Mouse (Mus musculus) heart, adult 9 months (tissue): ENCODE data around the gene Atp1b2.
"Not testable (repeated sequence)": the region's sequence is repeated elsewhere in the genome, so short reads cannot be mapped to it uniquely, and the experiment has no call there.

Experiments used
- DNase-seq, 2 experiments: peaks; one replicate each; pipeline ENCODE4 v3.0.0; 2022; ENCODE audit warnings: low spot score in 2 of 2

The Atp1b2 gene

DNA sequence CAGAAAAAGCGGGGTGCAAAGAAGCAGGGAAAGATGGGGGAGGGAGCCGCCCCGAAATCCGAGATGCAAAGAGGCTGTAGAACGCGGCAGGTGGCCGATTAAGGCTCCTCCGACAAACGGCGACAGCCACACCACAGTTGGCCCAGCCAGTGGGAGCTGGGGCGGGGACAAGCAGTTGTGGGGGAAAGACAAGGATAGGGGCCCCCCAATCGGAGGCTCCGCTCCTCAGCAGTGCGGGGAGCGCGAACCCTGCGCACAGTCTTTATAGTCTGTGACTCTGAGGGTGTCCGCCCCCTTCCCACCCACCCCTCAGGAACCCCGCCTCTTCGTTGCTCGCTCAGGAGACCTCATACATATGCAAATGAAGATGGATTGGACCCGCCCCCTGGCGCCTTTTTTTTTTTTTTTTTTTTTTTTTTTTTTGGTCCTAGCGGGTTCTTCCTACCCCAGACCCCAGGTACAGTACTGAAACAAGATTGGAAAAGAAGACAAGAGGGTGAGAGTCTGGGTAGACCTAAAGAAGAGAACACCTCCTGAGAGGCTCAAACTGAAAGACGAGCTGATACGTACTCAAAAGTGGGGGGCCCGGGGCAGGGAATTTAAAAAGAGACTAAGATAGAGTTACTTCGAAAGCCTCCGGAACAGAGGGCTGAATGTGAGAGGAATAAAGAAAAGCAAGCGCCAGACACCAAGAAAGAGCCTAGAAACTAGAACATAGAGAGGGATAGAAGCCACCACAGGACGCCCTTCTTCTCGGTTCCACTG lies at the start of gene Atp1b2:
Atp1b2 (minus strand) TSS at position 217 of the 765 bp plus-strand sequence.
- DNase-seq: peak; percentile 49 to 72

DNA sequence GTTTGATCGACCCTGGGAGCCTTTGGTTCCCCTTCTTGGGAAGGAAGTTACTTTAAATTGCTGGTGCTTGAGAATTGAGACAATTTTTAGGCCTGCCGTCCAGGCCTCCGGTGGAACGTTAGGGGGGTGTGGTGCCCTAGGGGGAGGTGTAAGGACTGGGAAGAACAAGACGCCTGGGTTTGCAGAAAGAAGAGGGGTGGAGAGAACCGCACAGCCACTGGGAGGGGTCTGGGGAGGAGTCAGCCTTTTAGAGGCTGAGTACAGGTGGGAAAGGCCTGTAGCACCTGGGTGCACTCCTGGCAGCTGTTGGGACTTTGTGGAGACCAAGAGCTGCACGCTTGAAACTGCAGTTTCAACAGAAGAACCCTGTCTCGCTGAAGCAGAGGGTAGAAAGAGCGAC lies 49.0 kb upstream of the Atp1b2 start:
- DNase-seq: no peak

DNA sequence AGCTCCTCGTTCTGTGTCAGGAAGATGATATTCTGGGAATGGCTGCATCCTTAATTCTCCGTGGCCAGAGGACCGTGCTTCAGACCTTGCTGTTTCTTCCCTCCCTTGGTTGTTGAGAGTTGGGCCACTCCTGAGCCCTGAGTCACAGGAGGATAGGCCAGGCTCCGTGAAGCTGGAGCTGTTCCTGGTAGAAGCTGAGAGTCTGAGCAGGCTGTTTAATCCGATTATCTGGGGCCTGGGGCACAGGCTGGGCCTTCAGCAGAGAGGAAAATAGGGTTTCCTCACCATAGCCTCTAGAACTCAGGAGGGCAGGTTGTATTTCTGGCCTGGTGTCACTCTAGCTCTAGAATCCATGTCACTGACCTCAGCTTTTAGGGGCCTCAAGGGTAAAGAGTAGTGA lies 47.7 kb upstream of the Atp1b2 start:
- DNase-seq: no peak

DNA sequence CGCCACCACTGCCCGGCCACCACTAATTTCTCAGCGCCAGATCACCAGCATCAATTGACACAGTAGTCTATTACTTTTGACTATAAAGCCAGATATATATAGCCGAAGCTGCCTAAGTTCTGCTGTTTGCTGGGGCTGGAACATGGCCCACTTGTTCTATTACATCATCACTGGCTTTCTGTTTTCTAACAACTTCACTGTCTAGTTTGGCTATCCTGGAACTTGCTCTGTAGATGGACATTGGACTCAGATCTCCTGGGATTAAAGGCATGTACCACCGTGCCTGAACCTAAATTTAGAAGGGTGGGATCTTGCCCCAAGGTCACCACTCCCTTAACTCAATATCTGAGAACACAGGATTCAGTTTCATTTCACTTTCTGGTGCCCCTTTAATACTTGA lies 40.1 kb upstream of the Atp1b2 start:
- no peak for DNase-seq

DNA sequence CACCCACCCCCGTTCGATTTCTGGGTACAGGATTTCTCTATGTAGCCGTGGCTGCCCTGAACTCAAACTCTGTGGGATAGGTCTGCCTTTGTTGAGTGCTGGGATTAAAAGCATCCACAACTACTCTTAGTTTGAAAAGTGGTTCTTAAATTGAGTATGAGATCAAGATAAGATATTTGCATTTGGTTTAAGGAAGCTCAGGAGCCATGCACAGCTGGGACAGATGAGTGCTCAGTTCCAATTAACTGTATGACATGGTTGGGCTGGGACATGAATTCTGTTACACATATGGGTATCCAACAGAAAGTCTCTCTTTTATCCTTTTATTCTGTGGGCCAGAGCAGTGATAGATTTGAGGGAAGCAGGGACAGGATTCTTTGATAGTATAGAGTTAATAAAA lies 29.7 kb upstream of the Atp1b2 start:
- no peak for DNase-seq

DNA sequence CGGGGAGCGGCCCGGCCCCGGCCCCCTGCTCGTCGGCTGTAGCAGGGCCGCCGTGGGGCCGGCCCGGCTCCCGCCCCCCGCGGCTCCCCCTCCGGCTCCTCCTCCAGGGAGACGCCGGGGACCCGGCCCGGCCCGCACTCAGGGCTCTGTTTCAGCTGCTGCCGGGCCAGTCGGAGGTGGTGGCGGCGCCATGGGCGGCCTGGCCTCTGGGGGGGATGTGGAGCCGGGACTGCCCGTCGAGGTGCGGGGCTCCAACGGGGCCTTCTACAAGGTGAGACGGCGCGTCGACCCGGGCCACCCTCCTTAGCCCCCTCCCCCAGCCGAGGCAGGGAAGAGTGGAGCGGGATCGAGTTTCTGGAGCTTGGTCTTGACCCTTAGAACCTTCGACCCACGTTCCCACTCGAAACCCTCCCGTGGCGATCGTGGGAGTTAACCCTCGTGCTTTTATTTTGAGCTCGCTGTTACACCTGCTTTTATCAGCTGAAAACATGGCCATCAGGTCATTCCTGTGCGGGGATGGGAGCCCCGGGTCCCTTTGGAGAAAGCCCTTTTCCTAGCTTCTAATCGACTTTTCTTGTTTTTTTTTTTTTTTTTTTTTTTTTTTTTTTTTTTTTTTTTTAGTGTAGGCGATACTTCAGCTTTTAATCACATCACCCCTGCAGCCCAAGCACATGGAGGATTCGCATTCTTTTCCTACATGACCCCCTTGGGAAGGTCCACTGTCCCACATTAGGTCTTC lies 27.6 kb upstream of the Atp1b2 start:
- peak in 1 of 2 experiments; percentile 76 for DNase-seq

DNA sequence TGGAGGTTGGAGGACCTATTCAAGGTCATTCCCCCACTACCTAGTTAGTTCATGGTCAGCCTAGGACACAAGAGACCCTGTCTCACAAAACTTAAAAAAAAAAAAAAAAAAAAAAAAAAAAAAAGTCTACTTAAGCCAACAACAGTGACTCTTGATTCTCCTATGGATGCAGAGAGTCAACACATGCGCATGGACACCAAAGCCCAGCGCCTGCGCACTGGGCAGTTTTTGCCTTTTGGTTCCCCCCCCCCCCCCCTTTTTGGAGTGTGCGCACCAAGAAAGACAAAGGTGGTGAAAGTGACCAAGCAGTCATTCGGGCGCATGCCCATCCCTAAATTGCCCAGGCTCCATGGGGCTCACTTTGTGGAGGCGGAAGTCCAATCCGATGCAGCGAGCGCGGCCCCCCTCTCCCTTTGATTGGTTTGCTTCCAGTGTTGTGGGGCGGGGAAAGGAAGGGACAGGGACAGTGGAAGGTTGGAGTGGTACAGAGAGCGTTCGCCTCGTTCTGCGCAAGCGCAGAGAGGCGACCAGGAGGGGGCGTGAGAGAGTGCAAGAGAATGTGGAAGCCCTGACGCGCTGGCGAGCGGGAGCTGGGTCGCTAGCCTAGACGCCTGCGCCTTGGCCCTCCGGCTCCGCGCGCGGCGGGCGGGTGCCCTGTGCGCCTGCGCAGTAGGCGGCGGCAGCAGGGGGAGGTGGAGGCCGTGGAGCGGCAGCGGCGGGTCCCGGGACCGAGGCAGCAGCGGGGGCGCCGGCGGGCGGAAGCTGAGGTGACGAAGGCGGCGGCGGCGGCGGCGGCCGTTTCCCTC lies 26.7 kb upstream of the Atp1b2 start, which contains the start of gene Fxr2:
Fxr2 (plus strand) TSS at position 707 of the 806 bp plus-strand sequence.
- peak; percentile 100 for DNase-seq

DNA sequence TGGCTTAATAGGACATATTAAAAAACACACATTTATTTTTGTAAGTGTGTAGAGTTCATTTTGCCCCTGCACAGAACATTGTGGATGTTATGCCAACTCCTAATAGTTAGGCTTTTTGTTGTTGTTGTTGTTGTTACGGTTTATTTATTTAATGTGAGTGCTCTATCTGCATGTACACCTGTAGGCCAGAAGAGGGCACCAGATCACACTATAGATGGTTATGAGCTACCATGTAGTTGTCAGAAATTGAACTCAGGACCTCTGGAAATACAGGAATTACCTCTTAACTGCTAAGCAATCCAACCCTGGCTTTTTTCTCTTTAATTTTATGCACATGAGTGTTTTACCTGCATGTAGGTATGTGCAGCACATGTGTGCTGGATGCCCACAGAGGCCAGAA lies 24.1 kb upstream of the Atp1b2 start:
- no peak for DNase-seq

DNA sequence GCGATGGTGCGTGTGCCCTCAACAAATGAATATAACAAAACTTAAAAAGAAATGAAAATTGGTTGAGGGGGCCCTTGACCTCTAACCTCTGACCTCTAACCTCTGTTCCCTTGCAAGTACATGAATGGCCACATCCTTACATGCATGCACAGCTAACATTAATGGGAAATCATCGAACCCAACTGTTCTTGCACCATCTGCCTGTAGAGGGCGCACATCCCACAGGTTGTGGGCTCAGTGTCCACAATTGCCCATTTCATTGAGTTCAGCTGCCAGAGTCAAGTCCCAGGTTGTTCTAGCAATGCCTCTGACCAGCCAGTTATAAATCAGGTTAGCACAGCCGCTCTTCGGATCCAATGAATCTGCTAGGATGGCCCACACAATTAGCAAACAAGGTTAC lies 22.5 kb upstream of the Atp1b2 start:
- DNase-seq: peak; percentile 35 to 62

DNA sequence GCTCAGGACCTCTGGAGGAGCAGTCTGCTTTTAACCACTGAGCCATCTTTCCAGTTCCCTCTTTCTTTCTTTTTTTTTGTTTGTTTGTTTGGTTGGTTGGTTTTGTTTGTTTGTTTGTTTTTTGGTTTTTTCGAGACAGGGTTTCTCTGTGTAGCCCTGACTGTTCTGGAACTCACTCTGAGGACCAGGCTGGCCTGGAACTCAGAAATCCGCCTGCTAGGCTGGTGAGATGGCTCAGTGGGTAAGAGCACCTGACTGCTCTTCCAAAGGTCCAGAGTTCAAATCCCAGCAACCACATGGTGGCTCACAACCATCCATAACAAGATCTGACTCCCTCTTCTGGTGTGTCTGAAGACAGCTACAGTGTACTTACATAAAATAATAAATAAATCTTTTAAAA lies 18.6 kb upstream of the Atp1b2 start:
- DNase-seq: not testable (repeated sequence)

DNA sequence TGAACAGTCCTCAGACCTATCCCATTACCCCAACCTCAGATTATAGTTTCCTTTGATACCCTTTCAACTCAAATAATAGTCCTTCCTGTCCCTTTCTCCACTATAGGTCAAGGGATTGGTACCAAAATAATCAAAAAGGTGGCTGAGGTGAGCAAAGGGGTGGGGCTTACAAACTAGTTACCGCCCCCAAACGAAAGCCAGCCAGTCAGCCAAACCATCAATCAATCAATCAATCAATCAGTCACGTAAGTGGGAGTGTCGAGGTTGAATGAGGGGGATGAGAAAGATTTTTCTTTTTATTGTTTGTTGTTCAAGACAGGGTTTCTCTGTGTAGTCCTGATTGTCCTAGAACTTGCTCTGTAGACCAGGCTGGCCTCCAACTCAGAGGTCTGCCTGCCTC lies 17.3 kb upstream of the Atp1b2 start:
- no peak for DNase-seq

DNA sequence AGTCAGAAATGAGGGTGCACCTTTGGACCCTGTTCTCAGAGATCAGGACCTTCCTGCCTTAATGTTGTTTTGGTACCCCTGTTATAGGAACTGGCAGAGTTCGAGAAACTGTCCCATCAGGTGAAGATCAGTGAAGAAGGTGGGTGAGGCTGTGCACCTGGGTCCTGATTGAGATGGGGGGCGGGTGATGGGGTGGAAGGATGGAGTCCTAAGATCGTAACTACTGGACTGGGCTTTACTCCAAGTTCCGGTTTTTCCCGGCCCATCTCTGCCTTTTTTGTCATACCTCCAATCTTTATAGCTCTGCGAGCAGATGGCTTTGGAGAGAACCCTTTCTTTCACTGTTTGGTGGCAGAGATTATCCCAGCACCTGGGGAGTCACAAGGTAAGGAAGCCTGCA lies 16.7 kb upstream of the Atp1b2 start:
- no peak for DNase-seq

DNA sequence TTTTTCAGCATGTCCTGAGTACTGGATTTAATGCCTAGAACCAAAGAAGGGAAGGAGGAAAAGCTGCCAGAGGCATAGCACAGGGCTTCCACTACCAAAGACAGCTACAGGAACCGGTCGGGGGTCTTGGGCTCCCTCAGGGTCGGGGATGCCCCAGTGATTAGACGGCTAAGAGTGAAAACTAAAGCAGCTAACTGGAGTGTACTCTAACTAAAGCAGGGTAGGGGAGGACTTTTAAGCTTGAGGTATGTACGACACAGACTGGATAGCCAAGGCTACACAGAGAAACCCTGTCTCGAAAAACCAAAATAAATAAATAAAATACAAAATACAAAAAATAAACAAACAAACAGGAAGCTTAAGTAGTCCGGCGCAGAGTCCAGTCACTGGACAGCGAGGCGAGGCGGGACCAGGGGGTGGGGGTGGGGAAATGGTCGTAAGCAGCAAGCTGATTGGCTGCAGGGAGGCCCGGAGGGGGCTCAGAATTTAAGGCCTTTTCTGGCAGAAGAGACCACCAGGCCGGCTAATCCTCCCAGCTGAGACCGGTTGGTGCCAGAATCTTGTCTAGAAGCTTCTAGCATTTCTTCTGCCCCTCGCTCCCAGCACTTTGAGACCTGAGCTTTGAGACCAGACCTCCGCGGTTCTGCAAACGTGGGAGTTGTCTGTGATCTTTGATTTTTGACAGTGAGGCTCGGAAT lies 16.0 kb upstream of the Atp1b2 start, which contains the start of gene Sat2:
Sat2 (plus strand) TSS at position 454 of the 698 bp plus-strand sequence.
- peak; percentile 53 to 70 for DNase-seq

DNA sequence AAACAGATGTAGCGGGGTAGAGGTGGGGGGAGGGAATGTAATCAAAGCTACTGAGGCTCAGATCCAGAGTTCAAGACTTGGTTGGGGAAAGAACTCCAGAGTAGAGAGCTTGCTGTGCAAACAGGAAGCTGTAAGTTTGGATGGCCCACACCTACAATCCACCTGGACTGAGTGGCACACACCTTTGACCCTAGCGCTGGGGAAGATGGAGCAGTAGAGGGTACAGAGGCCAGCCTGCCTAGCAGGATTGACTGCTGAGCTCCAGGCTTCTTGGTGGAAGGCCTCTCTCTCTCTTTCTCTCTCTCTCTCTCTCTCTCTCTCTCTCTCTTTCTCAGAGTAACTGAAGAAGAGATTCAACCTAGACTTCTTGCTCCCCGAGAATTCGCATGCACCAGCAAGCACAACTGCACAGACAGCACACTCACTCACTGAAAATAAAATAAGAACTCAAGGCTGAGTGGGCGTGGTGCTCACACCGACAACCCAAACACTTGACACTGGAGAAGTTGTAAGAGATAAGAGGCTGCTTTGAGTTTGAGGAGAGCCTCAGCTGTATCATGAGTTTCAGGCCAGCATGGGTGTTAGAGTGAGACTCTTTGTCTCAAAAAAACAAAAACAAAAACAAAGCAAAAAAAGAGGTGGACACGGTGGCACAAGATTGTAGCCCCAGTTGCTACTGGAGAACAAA lies 14.8 kb upstream of the Atp1b2 start:
- no peak for DNase-seq

DNA sequence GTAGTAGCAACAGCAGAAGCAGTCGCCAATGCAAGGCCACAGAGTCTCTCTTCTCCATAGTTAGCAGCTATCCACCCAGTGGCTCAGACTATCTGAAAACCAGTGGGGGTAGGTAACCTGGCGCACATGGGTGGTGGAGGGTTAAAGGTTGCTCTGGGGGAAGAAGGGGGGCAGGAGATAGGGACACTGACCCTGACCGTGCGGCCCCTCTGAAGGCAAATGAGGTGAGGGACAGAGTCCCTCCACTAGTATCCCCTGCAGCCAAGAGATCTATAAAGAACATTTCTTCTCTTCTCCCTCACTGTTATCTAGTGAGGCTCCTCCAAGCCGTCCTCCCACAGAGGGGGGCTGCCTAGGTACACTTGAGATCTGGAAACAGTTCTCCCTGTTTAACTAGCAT lies 12.1 kb upstream of the Atp1b2 start, which contains the start of gene Shbg:
Shbg (minus strand) TSS at position 101 of the 400 bp plus-strand sequence.
- DNase-seq: no peak

DNA sequence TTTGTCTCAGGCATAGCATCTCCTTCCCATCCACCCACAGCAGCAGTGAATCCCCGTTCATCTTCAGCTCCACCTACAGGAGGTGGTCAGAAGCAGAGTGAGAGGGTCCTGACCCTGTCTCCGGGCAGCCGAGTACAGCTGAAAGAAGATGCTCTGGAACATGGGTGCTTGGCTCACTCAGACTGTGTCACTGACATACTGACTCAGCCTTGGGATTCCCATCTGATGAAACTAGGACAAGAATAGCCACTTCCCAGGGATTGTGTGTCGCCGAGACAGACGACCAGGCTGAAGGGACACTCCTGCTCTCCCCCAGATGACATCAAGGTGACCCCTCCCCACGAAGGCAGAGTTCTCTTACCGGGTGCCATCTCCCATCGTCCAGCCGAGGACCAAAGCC lies 11.0 kb upstream of the Atp1b2 start:
- no peak for DNase-seq

DNA sequence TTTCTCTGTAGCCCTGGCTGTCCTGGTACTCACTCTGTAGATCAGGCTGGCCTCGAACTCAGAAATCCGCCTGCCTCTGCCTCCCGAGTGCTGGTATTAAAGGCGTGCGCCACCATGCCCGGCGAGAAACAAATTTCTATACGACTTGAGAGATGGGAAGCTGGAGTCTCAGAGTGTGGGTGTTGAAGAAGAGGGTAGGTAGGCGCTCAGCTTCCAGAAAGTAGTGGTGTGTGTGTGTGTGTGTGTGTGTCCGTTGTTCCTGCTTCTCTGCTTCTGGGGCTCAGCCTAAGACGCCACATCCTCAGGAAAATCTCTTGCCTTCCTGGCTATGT lies 8.5 kb upstream of the Atp1b2 start:
- DNase-seq: not testable (repeated sequence)

DNA sequence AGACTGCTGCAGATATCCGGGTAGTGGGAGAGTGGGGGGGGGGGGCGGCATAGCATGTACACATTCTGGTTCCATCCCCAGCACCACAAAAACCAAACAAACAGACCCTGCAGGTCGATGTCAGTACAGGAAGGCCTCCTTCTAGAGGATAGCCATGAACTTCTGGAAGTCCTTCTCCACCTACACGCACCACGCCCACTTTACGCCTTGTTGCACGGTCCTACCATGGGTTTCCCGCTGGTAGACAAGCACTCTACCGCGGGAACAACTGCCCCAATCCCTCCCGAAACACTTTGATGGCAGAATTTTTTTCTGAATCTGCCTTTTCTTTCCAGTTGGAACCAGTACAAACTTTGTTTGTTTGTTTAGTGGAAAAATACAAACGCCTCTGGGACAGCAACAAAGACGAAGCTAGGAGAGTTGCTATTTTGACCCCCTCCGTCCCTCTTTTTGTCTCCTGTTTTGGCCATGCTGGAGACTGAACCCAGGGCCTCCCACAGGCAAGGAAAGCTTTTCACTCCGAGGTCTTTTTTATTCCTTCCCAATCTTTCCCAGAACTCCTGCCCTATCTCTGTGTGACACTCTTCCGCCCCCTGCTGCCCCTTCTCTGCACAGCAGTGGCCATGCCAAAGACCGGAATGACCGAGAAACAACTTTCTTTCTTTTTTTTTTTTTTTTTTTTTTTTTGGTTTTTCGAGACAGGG lies 8.0 kb upstream of the Atp1b2 start:
- DNase-seq: peak; percentile 71 to 85

DNA sequence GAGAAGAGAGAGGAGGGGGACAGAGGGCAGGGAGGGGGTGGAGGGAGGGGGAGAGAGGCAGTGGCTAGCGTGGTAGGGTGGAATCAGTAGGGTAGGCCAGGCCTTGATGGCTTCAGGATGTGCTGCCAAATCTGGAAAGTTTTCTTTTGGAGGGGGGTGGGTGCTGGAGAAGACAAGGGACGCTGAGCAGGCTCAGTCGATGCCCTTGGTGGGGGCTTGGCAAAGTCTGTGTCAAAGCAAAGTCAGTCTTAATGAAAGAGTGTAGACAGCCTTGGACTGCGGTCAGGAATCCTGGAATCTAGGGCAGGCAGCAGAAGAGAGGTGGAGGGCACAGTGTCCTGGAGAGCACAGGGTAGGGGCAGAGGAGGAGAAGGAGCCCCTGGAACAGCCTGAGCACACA lies 5.2 kb upstream of the Atp1b2 start:
- DNase-seq: no peak

DNA sequence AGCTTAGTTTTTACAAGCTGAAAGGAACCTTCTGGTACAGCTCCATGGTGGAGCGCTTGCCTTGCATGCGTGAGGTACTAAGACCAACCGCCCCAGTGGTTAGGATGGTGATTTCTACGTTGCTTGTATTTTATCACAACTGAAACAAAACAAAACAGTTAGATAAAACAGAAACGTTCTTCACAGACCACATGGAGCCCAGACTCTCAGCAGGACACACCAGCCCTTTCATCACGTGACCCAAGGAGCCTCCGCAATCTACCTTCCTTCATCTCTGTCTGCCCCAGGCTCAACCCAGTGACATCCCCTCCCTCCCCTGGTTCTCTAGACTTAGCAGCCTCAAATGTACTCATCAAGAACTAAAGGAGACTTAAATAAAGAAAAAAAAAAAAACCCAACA lies 3.7 kb upstream of the Atp1b2 start:
- no peak for DNase-seq
